Comparison of ENCODE assay signal across 8 mouse cellular contexts in genomic region chr12:86894841-86895428, GRCm38 (mm10). TPM values are rescaled to one million over a fixed set of nuclear protein-coding genes. Genes with fewer than 3 reads are reported as not detected.
DNase-seq lines count a peak whose midpoint lies in the region; ATAC-seq and TF ChIP-seq lines count a peak whose summit lies in the region.

No protein-coding gene starts in this region.

- peaks cover 46% of the 10 kb centered on the region for H3K4me1 ChIP-seq in bone marrow macrophage, adult 2 months (ENCODE audit: control insufficient read depth, insufficient read depth, low read length)
- peaks cover 84% of the 10 kb centered on the region for H3K4me1 ChIP-seq in forebrain, embryonic 14.5 days (ENCODE audit: control insufficient read depth, insufficient read depth, low read length)
- H3K4me1 ChIP-seq in limb, embryonic 14.5 days (ENCODE audit: control insufficient read depth, insufficient read depth, low read length) = peaks cover 87% of the 10 kb centered on the region

- H3K27ac ChIP-seq in bone marrow macrophage, adult 2 months (ENCODE audit: insufficient read depth, low read depth, low read length) = peak overlapping the region; percentile 100
- H3K27ac ChIP-seq in forebrain, embryonic 14.5 days (ENCODE audit: low read depth, low read length) = peak overlapping the region; percentile 100
- peak overlapping the region; percentile 91 for H3K27ac ChIP-seq in limb, embryonic 14.5 days (replicated peaks; ENCODE audit: low read depth, low read length)

- no peaks in the 10 kb centered on the region for H3K27me3 ChIP-seq in forebrain, embryonic 14.5 days (replicated peaks; ENCODE audit: control insufficient read depth, insufficient read depth, low read length)
- no peaks in the 10 kb centered on the region for H3K27me3 ChIP-seq in limb, embryonic 14.5 days (ENCODE audit: control insufficient read depth, insufficient read depth, low read length)

- DNase-seq in embryo, embryonic 10 days (ENCODE audit: low spot score) = peak; percentile 72
- no peak for DNase-seq in embryo, embryonic 9.5 days (ENCODE audit: extremely low spot score)
- DNase-seq in 3134 (ENCODE audit: extremely low read depth, insufficient read length, low spot score) = peak; percentile 72
- DNase-seq in forebrain, embryonic 14.5 days (ENCODE audit: low spot score) = no peak
- no peak for DNase-seq in limb, embryonic 14.5 days (ENCODE audit: low spot score)
- peak; percentile 68 for DNase-seq in neural tube, embryonic 10.5 days (ENCODE audit: extremely low spot score, low spot score)
- DNase-seq in gastrocnemius, adult 18-20 months (ENCODE audit: low spot score) = no peak

- peak overlapping the region; percentile 65 for H3K9ac ChIP-seq in forebrain, embryonic 14.5 days (ENCODE audit: low read length)
- H3K9ac ChIP-seq in limb, embryonic 14.5 days (ENCODE audit: low read depth, low read length, severe bottlenecking) = peak overlapping the region; percentile 35

- H3K9me3 ChIP-seq in forebrain, embryonic 14.5 days (replicated peaks; ENCODE audit: control insufficient read depth, low read length) = no peaks in the 10 kb centered on the region
- H3K9me3 ChIP-seq in limb, embryonic 14.5 days (ENCODE audit: control insufficient read depth, low read length) = no peaks in the 10 kb centered on the region

- H3K4me3 ChIP-seq in bone marrow macrophage, adult 2 months (ENCODE audit: insufficient read depth, low read length) = peak overlapping the region; percentile 61
- H3K4me3 ChIP-seq in forebrain, embryonic 14.5 days (ENCODE audit: low read depth, low read length) = peak overlapping the region; percentile 24
- peak overlapping the region; percentile 28 for H3K4me3 ChIP-seq in limb, embryonic 14.5 days (replicated peaks; ENCODE audit: low read length)

- ATAC-seq in forebrain, embryonic 14.5 days = peak; percentile 27
- 0 out of 2 replicates have a peak, but pooled peaks have one; percentile 1 for ATAC-seq in limb, embryonic 14.5 days (ENCODE audit: low FRiP score, low read depth)

- under 1% methylated on average over 12 of the region's 12 CpGs for WGBS in forebrain, embryonic 14.5 days
- WGBS in limb, embryonic 14.5 days = under 1% methylated on average over 12 of the region's 12 CpGs

- H3K36me3 ChIP-seq in forebrain, embryonic 14.5 days (ENCODE audit: control insufficient read depth, insufficient read depth, low read length) = no peaks in the 10 kb centered on the region
- no peaks in the 10 kb centered on the region for H3K36me3 ChIP-seq in limb, embryonic 14.5 days (ENCODE audit: control insufficient read depth, insufficient read depth, low read length)

- 0 out of 2 replicates have a peak, but pooled peaks have one; percentile 11 for TF ChIP-seq CTCF in bone marrow macrophage, adult 2 months (IDR thresholded peaks at IDR 0.05; ENCODE audit: low read depth, low read length)

- TF ChIP-seq POLR2A in bone marrow macrophage, adult 2 months (IDR thresholded peaks at IDR 0.05; ENCODE audit: borderline replicate concordance, low read depth, low read length) = no peak
- TF ChIP-seq POLR2A in limb, embryonic 14.5 days (IDR thresholded peaks at IDR 0.05; ENCODE audit: borderline replicate concordance, extremely low read depth, insufficient read depth, insufficient read length) = no peak

- peak overlapping the region; percentile 61 for H3K4me2 ChIP-seq in forebrain, embryonic 14.5 days (ENCODE audit: low read length)
- H3K4me2 ChIP-seq in limb, embryonic 14.5 days (replicated peaks; ENCODE audit: low read depth, low read length, severe bottlenecking) = peak overlapping the region; percentile 52

RNA-seq across cellular contexts. Expression of gene Irf2bpl, which starts 10.3 kb away (rescaled TPM):
- 11.4 and 12.0 TPM in 2 replicates for polyA plus RNA-seq in bone marrow macrophage, adult 2 months (2012; ENCODE audit: insufficient read depth, insufficient read length, missing spikeins)
- 41.4 and 56.5 TPM in 2 replicates for polyA plus RNA-seq in forebrain, embryonic 14.5 days (2014; fragmentation: Nextera tagmentation; extraction: Ambion mirVana)
- 37.1 and 50.8 TPM in 2 replicates for polyA plus RNA-seq in limb, embryonic 14.5 days (2012; rRNA removed)
- polyA plus RNA-seq in limb, embryonic 14.5 days (2014; fragmentation: Nextera tagmentation; extraction: Ambion mirVana) = 33.9 and 37.0 TPM in 2 replicates
- 10 to 100 TPM; 20.3 to 24.8 TPM for total RNA-seq in gastrocnemius, adult 18-20 months (2021)

RNA-seq across cellular contexts. Expression of gene Cipc, which starts 51.9 kb away (rescaled TPM):
- polyA plus RNA-seq in bone marrow macrophage, adult 2 months (2012; ENCODE audit: insufficient read depth, insufficient read length, missing spikeins) = 21.3 and 23.0 TPM in 2 replicates
- 47.5 and 57.0 TPM in 2 replicates for polyA plus RNA-seq in forebrain, embryonic 14.5 days (2014; fragmentation: Nextera tagmentation; extraction: Ambion mirVana)
- 31.3 and 40.7 TPM in 2 replicates for polyA plus RNA-seq in limb, embryonic 14.5 days (2012; rRNA removed)
- 20.0 and 21.4 TPM in 2 replicates for polyA plus RNA-seq in limb, embryonic 14.5 days (2014; fragmentation: Nextera tagmentation; extraction: Ambion mirVana)
- 10 to 100 TPM; 30.9 to 34.6 TPM for total RNA-seq in gastrocnemius, adult 18-20 months (2021)

Comparison
In these comparisons a context has a peak if more than half of its experiments do, and no peak if none do; other contexts are left out.
1. DNase-seq: peak in embryo, embryonic 10 days (single experiment), 3134 (single experiment) and neural tube, embryonic 10.5 days (single experiment); none in embryo, embryonic 9.5 days (single experiment), forebrain, embryonic 14.5 days (single experiment), limb, embryonic 14.5 days (single experiment) and gastrocnemius, adult 18-20 months (single experiment).
2. Peak in every context shown above with its lines, with median percentiles within 50 percentile points of each other: H3K27ac ChIP-seq and H3K4me3 ChIP-seq.